Mouse (Mus musculus) testis, adult 2 months (tissue): ENCODE results near the gene Paip2b.

Source experiments
- CTCF ChIP-seq: fragments of 200-500 bp; IDR thresholded peaks from 2 replicates; pipeline ENCODE4 v1.5.1; 2012; ENCODE audit warnings: low read depth, mild to moderate bottlenecking, inconsistent platforms, low read length, moderate library complexity; ENCODE audit not compliant: control insufficient read depth, insufficient read depth, insufficient replicate concordance
- POLR2A ChIP-seq: fragments of 200-500 bp; IDR thresholded peaks from 2 replicates; pipeline ENCODE4 v1.6.1; 2012; ENCODE audit warnings: low read depth, mild to moderate bottlenecking, inconsistent platforms, low read length, moderate library complexity; ENCODE audit not compliant: control insufficient read depth

DNA sequence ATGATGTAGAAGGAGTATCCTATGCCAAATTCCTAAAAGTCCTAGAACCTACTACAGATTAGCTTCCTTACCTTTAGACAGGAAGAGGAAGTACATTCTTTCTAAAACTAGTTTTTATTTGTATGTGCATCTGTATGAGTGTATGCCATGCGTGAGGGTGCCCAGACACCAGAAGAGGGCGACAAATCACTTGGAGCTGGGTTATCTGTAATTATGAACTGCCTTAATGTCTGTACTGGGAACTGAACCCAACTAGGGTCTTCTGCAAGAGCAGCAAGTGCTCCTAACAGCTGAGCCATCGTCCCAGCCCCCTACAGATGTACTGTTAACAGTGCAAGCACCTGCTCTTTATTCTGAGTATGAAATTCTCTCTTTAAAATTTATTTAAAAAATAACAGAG, 15.7 kb downstream of the Paip2b start:
- TF ChIP-seq CTCF, result no peak
- TF ChIP-seq POLR2A, result no peak
